Mouse (Mus musculus): ENCODE measurements around the gene Il5ra.

DNA sequence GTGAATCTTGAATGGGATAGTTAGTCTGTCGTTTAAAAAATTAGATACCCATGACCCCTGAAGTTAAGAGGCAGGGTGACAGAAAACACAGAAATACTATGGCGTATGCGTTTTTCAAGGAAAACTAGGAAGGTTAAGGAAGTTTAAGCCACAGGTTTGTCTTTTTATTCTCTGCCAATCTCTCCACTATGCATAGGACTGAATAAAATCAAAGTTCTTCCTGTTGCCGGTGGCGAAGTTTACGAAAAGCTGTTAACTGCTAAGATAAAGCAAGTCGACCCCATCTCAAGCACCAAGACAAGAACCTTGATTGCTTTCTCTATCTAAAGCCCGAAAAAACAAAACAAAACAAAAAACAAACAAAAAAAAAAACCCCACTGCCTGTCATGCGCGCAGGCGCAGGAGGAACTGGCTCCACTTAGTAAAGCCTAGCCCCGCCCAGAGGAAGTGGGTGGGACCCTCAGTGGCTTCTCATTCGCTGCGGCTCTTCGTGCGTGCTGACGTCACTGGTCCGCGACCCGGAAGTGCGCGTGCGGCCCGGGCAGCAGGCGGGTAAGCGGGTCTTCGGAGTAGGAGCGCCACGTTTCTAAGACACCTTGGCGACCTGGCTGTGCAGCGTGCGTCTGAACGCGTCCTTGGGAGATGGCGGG lies 19.9 kb upstream of the Il5ra start, which contains the start of gene Trnt1:
- TF ChIP-seq CTCF (IDR thresholded peaks at IDR 0.05; ENCODE audit: control insufficient read depth, insufficient read depth, low read length): no peak
- TF ChIP-seq POLR2A (IDR thresholded peaks at IDR 0.05; ENCODE audit: borderline replicate concordance, control insufficient read depth, low read depth, low read length): peak; percentile 84

Data from bone marrow, adult 2 months (tissue).